Mouse (Mus musculus): Measurements from ENCODE around the gene Adk. TPM values are rescaled to one million over a fixed set of nuclear protein-coding genes. Genes with fewer than 3 reads are reported as not detected.

Adk gene
- polyA plus RNA-seq, 1 experiment: 18.6 TPM

- no peak for TF ChIP-seq POLR2A (IDR thresholded peaks at IDR 0.05; ENCODE audit: borderline replicate concordance, extremely low read depth, insufficient read depth, insufficient read length, poor library complexity, severe bottlenecking)
- TF ChIP-seq CTCF (IDR thresholded peaks at IDR 0.05; ENCODE audit: borderline replicate concordance, extremely low read depth, insufficient read depth, insufficient read length): no peak
Measured at GRCm38 (mm10) chr14:21039623-21040022, 12.8 kb upstream of the Adk start.

DNA sequence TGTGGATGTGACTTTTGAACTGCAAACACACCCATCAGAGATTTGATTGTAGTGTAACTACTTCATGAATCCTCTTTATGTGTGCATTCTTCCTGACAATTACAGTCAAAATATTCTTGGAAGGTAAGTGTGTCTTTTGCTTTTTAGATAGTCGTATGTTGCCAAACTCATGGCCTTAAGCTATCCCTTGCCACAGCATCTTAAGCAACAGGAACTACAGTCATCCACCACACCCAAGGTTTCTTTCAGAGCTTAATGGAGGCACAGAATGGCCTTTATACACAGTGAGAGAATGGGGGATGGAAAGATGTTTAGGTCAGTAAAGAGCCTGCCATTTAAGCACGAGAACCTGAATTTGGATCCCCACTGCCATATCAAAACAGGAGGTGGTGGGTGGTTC is 4.5 kb upstream of the Adk start:
- no peak for DNase-seq (ENCODE audit: low read depth)
- no peak for TF ChIP-seq CTCF (IDR thresholded peaks at IDR 0.05; ENCODE audit: borderline replicate concordance, extremely low read depth, insufficient read depth, insufficient read length)
- no peak for TF ChIP-seq POLR2A (IDR thresholded peaks at IDR 0.05; ENCODE audit: borderline replicate concordance, extremely low read depth, insufficient read depth, insufficient read length, poor library complexity, severe bottlenecking)

More at GRCm38 (mm10) chr14:21039623-21040022, 12.8 kb upstream of the Adk start:
- no peak for DNase-seq (ENCODE audit: low read depth)

- TF ChIP-seq POLR2A (IDR thresholded peaks at IDR 0.05; ENCODE audit: borderline replicate concordance, extremely low read depth, insufficient read depth, insufficient read length, poor library complexity, severe bottlenecking): no peak
- TF ChIP-seq CTCF (IDR thresholded peaks at IDR 0.05; ENCODE audit: borderline replicate concordance, extremely low read depth, insufficient read depth, insufficient read length): peak; percentile 52; the same call in 1 of the 2 replicates
- peak; percentile 22 for DNase-seq (ENCODE audit: low read depth)
Measured at GRCm38 (mm10) chr14:21048879-21049278, 3.5 kb upstream of the Adk start.

- no peak for DNase-seq (ENCODE audit: low read depth)
- peak; percentile 43; the same call in 1 of the 2 replicates for TF ChIP-seq CTCF (IDR thresholded peaks at IDR 0.05; ENCODE audit: borderline replicate concordance, extremely low read depth, insufficient read depth, insufficient read length)
- TF ChIP-seq POLR2A (IDR thresholded peaks at IDR 0.05; ENCODE audit: borderline replicate concordance, extremely low read depth, insufficient read depth, insufficient read length, poor library complexity, severe bottlenecking): no peak
Measured at GRCm38 (mm10) chr14:21050734-21051133, 1.6 kb upstream of the Adk start.

GRCm38 (mm10) chr14:21051380-21052111 is 828 bp upstream of the Adk start:
- DNase-seq (ENCODE audit: low read depth): no peak
- TF ChIP-seq CTCF (IDR thresholded peaks at IDR 0.05; ENCODE audit: borderline replicate concordance, extremely low read depth, insufficient read depth, insufficient read length) (no peak), POLR2A (IDR thresholded peaks at IDR 0.05; ENCODE audit: borderline replicate concordance, extremely low read depth, insufficient read depth, insufficient read length, poor library complexity, severe bottlenecking) (no peak)

DNA sequence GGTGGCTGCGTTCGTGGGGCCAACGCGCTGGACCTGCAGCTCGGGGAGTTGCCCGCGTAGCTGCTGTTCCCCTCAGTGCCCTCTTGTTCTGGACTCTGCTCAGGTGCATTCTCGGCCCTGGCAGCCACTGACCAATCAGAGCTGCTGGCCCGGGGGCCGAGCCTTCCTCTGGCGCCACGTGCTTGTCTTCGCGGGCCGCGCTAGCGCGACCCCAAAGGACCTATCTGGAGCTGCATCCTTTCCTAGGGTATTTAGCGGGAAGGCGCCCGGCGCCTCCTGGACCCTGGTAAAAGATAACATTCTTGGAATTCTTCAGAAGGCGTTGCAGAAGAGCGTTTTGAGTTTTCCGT is 382 bp downstream of the Adk start:
- DNase-seq (ENCODE audit: low read depth): peak; percentile 83
- TF ChIP-seq CTCF (IDR thresholded peaks at IDR 0.05; ENCODE audit: borderline replicate concordance, extremely low read depth, insufficient read depth, insufficient read length) (peak; percentile 30; the same call in 1 of the 2 replicates), POLR2A (IDR thresholded peaks at IDR 0.05; ENCODE audit: borderline replicate concordance, extremely low read depth, insufficient read depth, insufficient read length, poor library complexity, severe bottlenecking) (no peak)

DNA sequence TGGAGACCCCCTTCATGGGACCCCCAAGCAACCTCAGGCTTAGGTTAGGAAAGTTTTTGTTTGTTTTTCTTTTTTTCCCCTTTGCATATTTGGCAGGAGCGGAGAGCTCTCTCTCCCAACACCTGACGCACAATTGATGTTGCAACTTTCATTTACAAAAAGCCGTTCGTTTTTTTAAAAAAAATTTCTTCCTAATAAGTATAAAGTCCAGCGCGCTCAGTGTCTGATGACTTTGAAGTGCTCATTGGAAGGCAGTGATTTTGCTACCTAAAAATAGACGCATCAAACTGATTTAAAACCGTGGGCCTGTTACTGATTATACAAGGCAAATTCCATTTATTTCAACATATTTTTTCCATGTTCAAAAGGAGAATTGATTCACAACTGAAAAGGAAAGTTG is 777 bp downstream of the Adk start:
- DNase-seq (ENCODE audit: low read depth): no peak
- no peak for TF ChIP-seq POLR2A (IDR thresholded peaks at IDR 0.05; ENCODE audit: borderline replicate concordance, extremely low read depth, insufficient read depth, insufficient read length, poor library complexity, severe bottlenecking)
- TF ChIP-seq CTCF (IDR thresholded peaks at IDR 0.05; ENCODE audit: borderline replicate concordance, extremely low read depth, insufficient read depth, insufficient read length): no peak

DNA sequence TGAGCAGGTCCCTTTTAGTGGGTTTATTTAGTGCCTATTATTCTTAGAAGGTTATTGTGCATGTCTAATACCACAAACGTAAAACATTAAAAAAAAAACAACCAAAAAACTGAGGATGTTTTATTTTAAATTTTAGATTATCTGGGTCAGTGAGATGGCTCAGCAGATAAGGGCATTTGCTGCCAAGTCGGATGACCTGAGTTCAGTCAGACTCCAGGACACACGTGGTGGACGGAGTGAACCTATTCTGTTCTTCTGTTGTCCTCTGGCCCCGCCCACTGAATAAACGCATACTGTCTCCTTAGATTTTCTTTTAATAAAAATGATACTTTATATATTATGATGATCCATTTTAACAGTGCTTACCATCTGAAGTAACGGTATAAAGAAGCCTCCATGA is 1.2 kb downstream of the Adk start:
- no peak for TF ChIP-seq POLR2A (IDR thresholded peaks at IDR 0.05; ENCODE audit: borderline replicate concordance, extremely low read depth, insufficient read depth, insufficient read length, poor library complexity, severe bottlenecking)
- no peak for TF ChIP-seq CTCF (IDR thresholded peaks at IDR 0.05; ENCODE audit: borderline replicate concordance, extremely low read depth, insufficient read depth, insufficient read length)

GRCm38 (mm10) chr14:21058972-21059371 is 6.6 kb downstream of the Adk start:
- no peak for TF ChIP-seq CTCF (IDR thresholded peaks at IDR 0.05; ENCODE audit: borderline replicate concordance, extremely low read depth, insufficient read depth, insufficient read length)
- no peak for TF ChIP-seq POLR2A (IDR thresholded peaks at IDR 0.05; ENCODE audit: borderline replicate concordance, extremely low read depth, insufficient read depth, insufficient read length, poor library complexity, severe bottlenecking)
- DNase-seq (ENCODE audit: low read depth): no peak

More for the DNA sequence above, 1.2 kb downstream of the Adk start:
- no peak for DNase-seq (ENCODE audit: low read depth)

GRCm38 (mm10) chr14:21062766-21063513 is 10.6 kb downstream of the Adk start:
- no peak for DNase-seq (ENCODE audit: low read depth)
- TF ChIP-seq CTCF (IDR thresholded peaks at IDR 0.05; ENCODE audit: borderline replicate concordance, extremely low read depth, insufficient read depth, insufficient read length): no peak
- no peak for TF ChIP-seq POLR2A (IDR thresholded peaks at IDR 0.05; ENCODE audit: borderline replicate concordance, extremely low read depth, insufficient read depth, insufficient read length, poor library complexity, severe bottlenecking)

- DNase-seq (ENCODE audit: low read depth): no peak
- TF ChIP-seq CTCF (IDR thresholded peaks at IDR 0.05; ENCODE audit: borderline replicate concordance, extremely low read depth, insufficient read depth, insufficient read length) (no peak), POLR2A (IDR thresholded peaks at IDR 0.05; ENCODE audit: borderline replicate concordance, extremely low read depth, insufficient read depth, insufficient read length, poor library complexity, severe bottlenecking) (no peak)
Measured at GRCm38 (mm10) chr14:21064321-21064720, 11.9 kb downstream of the Adk start.
